Mouse (Mus musculus) lung, adult 2 months (tissue): ENCODE measurements at regions not wholly inside any gene's neighbourhood (a gene's known extent, or its start where the extent isn't known, plus 50 kb on each side); places are given as distances from the start of the nearest gene placed in this dataset.

ENCODE experiments used
- CTCF ChIP-seq: fragments of 200-500 bp; IDR thresholded peaks from 2 replicates; pipeline ENCODE4 v1.5.1; 2011; ENCODE audit warnings: mild to moderate bottlenecking, low read length, control low read depth; ENCODE audit not compliant: insufficient read depth
- POLR2A ChIP-seq: fragments of 200-500 bp; IDR thresholded peaks from 2 replicates; pipeline ENCODE4 v1.6.1; 2011; ENCODE audit warnings: low read depth, mild to moderate bottlenecking, control low read depth, low read length, borderline replicate concordance; ENCODE audit errors: extremely low read depth

GRCm38 (mm10) chr2:72781369-72782275 lies 198.6 kb downstream of the Sp3 start:
- no peak for TF ChIP-seq CTCF
- no peak for TF ChIP-seq POLR2A
